Mouse (Mus musculus): ENCODE data around the gene Wasf3.
A peak's percentile ranks its signal among the peaks of the same experiment; 100 is the strongest.
"Not testable (repeated sequence)": the region's sequence is repeated elsewhere in the genome, so short reads cannot be mapped to it uniquely, and the experiment has no call there.

Gene Wasf3

GRCm38 (mm10) chr5:146401012-146401411 is 16.2 kb downstream of the Wasf3 start:
- not testable (repeated sequence) for DNase-seq (ENCODE audit: low spot score)

- no peak for DNase-seq (ENCODE audit: low spot score)
Measured at GRCm38 (mm10) chr5:146402311-146402710, 17.5 kb downstream of the Wasf3 start.

GRCm38 (mm10) chr5:146403923-146404322 is 19.1 kb downstream of the Wasf3 start:
- DNase-seq (ENCODE audit: low spot score) = no peak

GRCm38 (mm10) chr5:146406133-146406532 is 21.3 kb downstream of the Wasf3 start:
- no peak for DNase-seq (ENCODE audit: low spot score)

- DNase-seq (ENCODE audit: low spot score) = no peak
Measured at GRCm38 (mm10) chr5:146407791-146408190, 23.0 kb downstream of the Wasf3 start.

- no peak for DNase-seq (ENCODE audit: low spot score)
Measured at GRCm38 (mm10) chr5:146408604-146409003, 23.8 kb downstream of the Wasf3 start.

- DNase-seq (ENCODE audit: low spot score) = no peak
Measured at GRCm38 (mm10) chr5:146410821-146411220, 26.0 kb downstream of the Wasf3 start.

GRCm38 (mm10) chr5:146412743-146413430 is 28.1 kb downstream of the Wasf3 start:
- DNase-seq (ENCODE audit: low spot score) = peak; percentile 35

GRCm38 (mm10) chr5:146414611-146415010 is 29.8 kb downstream of the Wasf3 start:
- DNase-seq (ENCODE audit: low spot score) = no peak

GRCm38 (mm10) chr5:146415218-146415617 is 30.4 kb downstream of the Wasf3 start:
- no peak for DNase-seq (ENCODE audit: low spot score)

- no peak for DNase-seq (ENCODE audit: low spot score)
Measured at GRCm38 (mm10) chr5:146416331-146417110, 31.7 kb downstream of the Wasf3 start.

GRCm38 (mm10) chr5:146418092-146418491 is 33.3 kb downstream of the Wasf3 start:
- DNase-seq (ENCODE audit: low spot score) = no peak

GRCm38 (mm10) chr5:146420081-146420480 is 35.3 kb downstream of the Wasf3 start:
- no peak for DNase-seq (ENCODE audit: low spot score)

- DNase-seq (ENCODE audit: low spot score) = no peak
Measured at GRCm38 (mm10) chr5:146424711-146425326, 40.0 kb downstream of the Wasf3 start.

- no peak for DNase-seq (ENCODE audit: low spot score)
Measured at GRCm38 (mm10) chr5:146425656-146426055, 40.9 kb downstream of the Wasf3 start.

GRCm38 (mm10) chr5:146428109-146428508 is 43.3 kb downstream of the Wasf3 start:
- DNase-seq (ENCODE audit: low spot score) = no peak

GRCm38 (mm10) chr5:146431821-146432220 is 47.0 kb downstream of the Wasf3 start:
- no peak for DNase-seq (ENCODE audit: low spot score)

- DNase-seq (ENCODE audit: low spot score) = no peak
Measured at GRCm38 (mm10) chr5:146432476-146432875, 47.7 kb downstream of the Wasf3 start.

GRCm38 (mm10) chr5:146435316-146435715 is 50.5 kb downstream of the Wasf3 start:
- DNase-seq (ENCODE audit: low spot score) = no peak

- DNase-seq (ENCODE audit: low spot score) = no peak
Measured at GRCm38 (mm10) chr5:146436796-146437195, 52.0 kb downstream of the Wasf3 start.

- DNase-seq (ENCODE audit: low spot score) = no peak
Measured at GRCm38 (mm10) chr5:146439152-146439781, 54.5 kb downstream of the Wasf3 start.

GRCm38 (mm10) chr5:146440273-146440672 is 55.5 kb downstream of the Wasf3 start:
- no peak for DNase-seq (ENCODE audit: low spot score)

All from ovary, postnatal 36 days (tissue).